Mouse (Mus musculus) hindbrain, embryonic 15.5 days (tissue): ENCODE results near the gene Slc2a6. TPM values are rescaled to one million over a fixed set of nuclear protein-coding genes. Genes with fewer than 3 reads are reported as not detected.

ENCODE experiments used
- ATAC-seq: fragments of 200-750 bp; cut with Nextera tagmentation; 2 replicates; pipeline ENCODE4 v1.8.0; 2017; ENCODE audit warnings: low read depth, moderate number of reproducible peaks, moderate TSS enrichment; ENCODE audit not compliant: low FRiP score
- H3K27ac ChIP-seq: fragments of 300-500 bp; sonication (generic); replicated peaks from 2 replicates; pipeline ENCODE4 v1.5.1; 2015; ENCODE audit warnings: mild to moderate bottlenecking, inconsistent platforms
- H3K27me3 ChIP-seq: fragments of 300-500 bp; sonication (generic); 2 replicates; pipeline ENCODE4 v1.6.1; 2015; ENCODE audit warnings: control low read depth, inconsistent platforms
- H3K36me3 ChIP-seq: fragments of 300-500 bp; sonication (generic); 2 replicates; pipeline ENCODE4 v1.6.1; 2015; ENCODE audit warnings: control low read depth, inconsistent platforms
- H3K4me1 ChIP-seq: fragments of 300-500 bp; sonication (generic); replicated peaks from 2 replicates; pipeline ENCODE4 v1.6.1; 2015; ENCODE audit warnings: control low read depth, inconsistent platforms
- H3K4me2 ChIP-seq: fragments of 300-500 bp; sonication (generic); 2 replicates; pipeline ENCODE4 v1.6.1; 2015; ENCODE audit warnings: moderate library complexity, mild to moderate bottlenecking, inconsistent platforms
- H3K4me3 ChIP-seq: fragments of 300-500 bp; sonication (generic); 2 replicates; pipeline ENCODE4 v1.5.1; 2015; ENCODE audit warnings: mild to moderate bottlenecking, inconsistent platforms
- H3K9ac ChIP-seq: fragments of 300-500 bp; sonication (generic); 2 replicates; pipeline ENCODE4 v1.6.1; 2015; ENCODE audit warnings: inconsistent platforms
- H3K9me3 ChIP-seq: fragments of 300-500 bp; sonication (generic); 2 replicates; pipeline ENCODE4 v1.6.1; 2016; ENCODE audit warnings: control low read depth, inconsistent platforms
- WGBS: fragments of 180-500 bp; shearing (Covaris S2); methylation state at CpG from one replicate; pipeline ENCODE4 v1.1.7; 2015; 5-methylcytosine and 5-hydroxymethylcytosine counted together
- polyA plus RNA-seq: library from polyadenylated mRNA; unstranded; fragments of >200 nt; fragmentation: Nextera tagmentation; extraction: Ambion mirVana; gene quantifications from 2 replicates; pipeline ENCODE4 v1.2.1, GENCODE M21; 2015

The Slc2a6 gene
- polyA plus RNA-seq, 1 experiment from 2014 or later, result 14.1 TPM

DNA sequence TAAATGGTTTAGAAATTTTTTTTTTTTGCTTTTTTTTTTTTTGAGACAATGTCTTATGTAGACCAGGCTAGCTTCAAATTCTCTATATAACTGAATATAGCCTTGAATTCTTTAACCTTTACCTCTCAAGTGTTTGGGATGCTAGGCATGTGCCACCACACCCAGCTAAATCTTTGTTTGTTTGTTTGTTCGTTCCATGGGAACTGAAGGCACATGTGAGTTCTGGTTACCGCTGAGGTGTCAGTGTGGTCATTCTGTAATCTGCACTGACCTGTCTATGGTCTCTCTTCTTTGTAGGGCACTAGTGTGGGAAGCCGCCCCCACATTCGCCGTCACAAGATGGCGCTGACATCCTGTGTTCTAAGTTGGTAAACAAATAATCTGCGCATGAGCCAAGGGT, 29.8 kb downstream of the Slc2a6 start:
- H3K27ac ChIP-seq, result no peak overlapping the region
- H3K4me2 ChIP-seq, result no peak overlapping the region
- H3K4me3 ChIP-seq, result no peak overlapping the region
- H3K9ac ChIP-seq, result no peak overlapping the region
- 98% methylated on average over 7 of the region's 7 CpGs for WGBS
- H3K36me3 ChIP-seq, result no peaks in the 10 kb centered on the region
- H3K9me3 ChIP-seq, result no peaks in the 10 kb centered on the region
- no peaks in the 10 kb centered on the region for H3K4me1 ChIP-seq
- ATAC-seq, result no peak
- no peaks in the 10 kb centered on the region for H3K27me3 ChIP-seq

GRCm38 (mm10) chr2:26997498-26997897, 30.3 kb downstream of the Slc2a6 start:
- Histone ChIP-seq H3K9me3 (no peaks in the 10 kb centered on the region), H3K9ac (no peak overlapping the region), H3K4me1 (no peaks in the 10 kb centered on the region), H3K4me2 (no peak overlapping the region), H3K27me3 (no peaks in the 10 kb centered on the region), H3K36me3 (no peaks in the 10 kb centered on the region), H3K27ac (no peak overlapping the region), H3K4me3 (no peak overlapping the region)
- ATAC-seq, result no peak
- 81% methylated on average over 1 of the region's 1 CpGs for WGBS

- 83% methylated on average over 3 of the region's 3 CpGs for WGBS
- ATAC-seq, result no peak
These were observed 33.9 kb downstream of the Slc2a6 start for GRCm38 (mm10) chr2:26993936-26994335.

DNA sequence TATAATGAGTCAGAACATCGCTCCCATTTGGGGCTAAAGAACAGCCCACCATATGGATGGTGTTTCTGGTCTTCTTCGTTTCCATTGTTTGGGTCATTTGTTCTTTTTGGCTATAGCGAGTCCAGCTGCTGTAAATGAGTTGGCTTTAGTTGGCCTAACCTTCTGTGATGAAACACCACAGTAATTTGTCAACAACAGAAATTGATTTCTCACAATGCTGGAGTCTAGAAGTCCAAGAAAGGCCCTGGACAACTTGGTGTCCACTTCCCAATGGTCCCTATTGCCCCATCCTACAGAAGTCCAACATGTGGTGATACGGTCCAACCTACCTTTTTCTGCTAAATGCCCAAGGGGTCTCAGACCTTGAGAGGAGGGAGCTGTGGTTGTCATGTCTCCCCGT, 43.2 kb downstream of the Slc2a6 start:
- 88% methylated on average over 5 of the region's 5 CpGs for WGBS
- no peak for ATAC-seq
- Histone ChIP-seq H3K4me1 (no peaks in the 10 kb centered on the region), H3K27me3 (no peaks in the 10 kb centered on the region), H3K9ac (no peak overlapping the region), H3K27ac (no peak overlapping the region), H3K4me2 (no peak overlapping the region), H3K36me3 (no peaks in the 10 kb centered on the region), H3K4me3 (no peak overlapping the region), H3K9me3 (no peaks in the 10 kb centered on the region)

More at GRCm38 (mm10) chr2:26993936-26994335, 33.9 kb downstream of the Slc2a6 start:
- Histone ChIP-seq H3K36me3 (no peaks in the 10 kb centered on the region), H3K4me2 (no peak overlapping the region), H3K27ac (no peak overlapping the region), H3K4me1 (no peaks in the 10 kb centered on the region), H3K9me3 (no peaks in the 10 kb centered on the region), H3K9ac (no peak overlapping the region), H3K27me3 (no peaks in the 10 kb centered on the region), H3K4me3 (no peak overlapping the region)

DNA sequence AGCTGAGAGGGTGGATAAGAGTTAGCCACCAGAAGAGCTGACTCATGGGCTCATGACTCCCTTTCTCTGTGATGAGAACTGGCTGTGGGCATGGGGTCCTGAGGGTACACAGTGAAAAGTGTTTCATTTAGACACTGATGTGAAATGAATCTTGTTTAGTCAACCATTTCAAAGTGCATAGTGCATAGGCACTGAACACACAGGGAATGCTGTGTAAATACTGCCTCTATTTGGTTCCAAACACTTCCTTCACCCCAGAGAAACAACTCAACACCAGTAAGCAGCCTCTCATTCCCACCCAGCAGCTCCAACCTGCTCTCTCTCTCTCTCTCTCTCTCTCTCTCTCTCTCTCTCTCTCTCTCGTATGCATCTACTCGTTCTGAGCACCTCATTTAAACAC, 43.6 kb downstream of the Slc2a6 start:
- 74% methylated on average over 2 of the region's 2 CpGs for WGBS
- H3K4me3 ChIP-seq, result no peak overlapping the region
- H3K36me3 ChIP-seq, result no peaks in the 10 kb centered on the region
- no peaks in the 10 kb centered on the region for H3K27me3 ChIP-seq
- no peaks in the 10 kb centered on the region for H3K4me1 ChIP-seq
- ATAC-seq, result no peak
- no peaks in the 10 kb centered on the region for H3K9me3 ChIP-seq
- no peak overlapping the region for H3K9ac ChIP-seq
- H3K27ac ChIP-seq, result no peak overlapping the region
- H3K4me2 ChIP-seq, result no peak overlapping the region

DNA sequence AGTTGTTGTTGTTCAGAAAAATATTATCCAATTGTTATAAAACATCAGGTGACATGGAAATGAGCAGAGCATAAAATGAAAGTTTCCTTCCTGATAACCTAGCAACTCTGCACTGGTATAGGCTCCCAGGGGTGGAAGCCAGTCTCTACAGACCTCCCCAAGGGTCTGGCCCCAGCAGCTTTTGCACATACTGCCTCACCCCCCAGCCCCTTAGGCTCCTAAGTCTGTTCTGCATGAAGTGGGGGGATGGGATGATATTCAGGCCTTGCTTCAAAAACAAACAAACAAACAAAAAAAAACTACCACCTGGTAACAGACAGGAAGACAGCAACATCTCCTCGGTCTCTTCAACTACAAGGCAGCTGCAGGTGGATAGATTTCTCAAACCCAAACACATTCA, 47.4 kb downstream of the Slc2a6 start:
- Histone ChIP-seq H3K4me3 (no peak overlapping the region), H3K4me1 (no peaks in the 10 kb centered on the region), H3K27ac (no peak overlapping the region), H3K9me3 (no peaks in the 10 kb centered on the region), H3K36me3 (no peaks in the 10 kb centered on the region), H3K27me3 (no peaks in the 10 kb centered on the region), H3K4me2 (no peak overlapping the region), H3K9ac (no peak overlapping the region)
- 80% methylated on average over 1 of the region's 1 CpGs for WGBS
- no peak for ATAC-seq

GRCm38 (mm10) chr2:26973960-26974359, 53.8 kb downstream of the Slc2a6 start:
- no peak overlapping the region for H3K4me2 ChIP-seq
- H3K27me3 ChIP-seq, result no peaks in the 10 kb centered on the region
- no peak overlapping the region for H3K4me3 ChIP-seq
- H3K4me1 ChIP-seq, result no peaks in the 10 kb centered on the region
- 68% methylated on average over 4 of the region's 4 CpGs for WGBS
- no peaks in the 10 kb centered on the region for H3K9me3 ChIP-seq
- H3K36me3 ChIP-seq, result no peaks in the 10 kb centered on the region
- no peak overlapping the region for H3K27ac ChIP-seq
- H3K9ac ChIP-seq, result no peak overlapping the region
- ATAC-seq, result no peak

- no peak for ATAC-seq
- H3K4me3 ChIP-seq, result no peak within 1 kb of the TSS
- WGBS, result 70% methylated on average over 3 of the region's 3 CpGs
- no peaks in the 10 kb centered on the region for H3K4me1 ChIP-seq
- H3K27me3 ChIP-seq, result no peaks in the 10 kb centered on the region
- H3K4me2 ChIP-seq, result no peak within 1 kb of the TSS
- H3K9ac ChIP-seq, result no peak within 1 kb of the TSS
- H3K36me3 ChIP-seq, result no peaks in the 10 kb centered on the region
- no peaks in the 10 kb centered on the region for H3K9me3 ChIP-seq
- H3K27ac ChIP-seq, result no peak within 1 kb of the TSS
These were observed 54.7 kb downstream of the Slc2a6 start, which contains the start of gene Adamts13 for GRCm38 (mm10) chr2:26973116-26973515. Gene Adamts13, plus strand, starts transcription at chr2:26973416.

Other genes with a start within 250 kb of the Slc2a6 start
- gene Abo, start 163.0 kb downstream of the Slc2a6 start, polyA plus RNA-seq, result 0.08 TPM in 1 of 2 replicates, not detected in the other
- gene Surf6, start 125.1 kb downstream of the Slc2a6 start, polyA plus RNA-seq, result 28.9 and 31.2 TPM in 2 replicates
- gene Med22, start 117.3 kb downstream of the Slc2a6 start, polyA plus RNA-seq, result 126 TPM in 2 replicates
- 390 and 399 TPM in 2 replicates for gene Rpl7a, start 117.2 kb downstream of the Slc2a6 start, polyA plus RNA-seq
- 56.9 and 57.2 TPM in 2 replicates for gene Surf2, start 111.6 kb downstream of the Slc2a6 start, polyA plus RNA-seq
- 84.8 and 87.1 TPM in 2 replicates for gene Surf1, start 111.5 kb downstream of the Slc2a6 start, polyA plus RNA-seq
- gene Surf4, start 94.1 kb downstream of the Slc2a6 start, polyA plus RNA-seq, result 111 and 114 TPM in 2 replicates
- gene Stkld1, start 94.0 kb downstream of the Slc2a6 start, polyA plus RNA-seq, result 0.12 TPM in 1 of 2 replicates, not detected in the other
- gene Rexo4, start 63.6 kb downstream of the Slc2a6 start, polyA plus RNA-seq, result 37.9 and 39.3 TPM in 2 replicates
- gene Adamts13, start 54.6 kb downstream of the Slc2a6 start, polyA plus RNA-seq, result not detected in 2 replicates
- gene Cacfd1, start 18.1 kb downstream of the Slc2a6 start, polyA plus RNA-seq, result 103 and 105 TPM in 2 replicates
- 0.22 and 0.35 TPM in 2 replicates for gene Mymk, start 44.2 kb upstream of the Slc2a6 start, polyA plus RNA-seq
- gene Adamtsl2, start 51.4 kb upstream of the Slc2a6 start, polyA plus RNA-seq, result 8.0 and 10.4 TPM in 2 replicates
- gene Fam163b, start 114.5 kb upstream of the Slc2a6 start, polyA plus RNA-seq, result 7.7 and 9.6 TPM in 2 replicates
- gene Dbh, start 137.2 kb upstream of the Slc2a6 start, polyA plus RNA-seq, result 5.3 and 7.7 TPM in 2 replicates
- gene Sardh, start 220.3 kb upstream of the Slc2a6 start, polyA plus RNA-seq, result 7.5 and 8.6 TPM in 2 replicates